Mouse (Mus musculus) liver, embryonic 16.5 days (tissue): ENCODE results near the gene Wdr6. TPM values are rescaled to one million over a fixed set of nuclear protein-coding genes. Genes with fewer than 3 reads are reported as not detected.

Experiments used
- ATAC-seq: fragments of 200-750 bp; cut with Nextera tagmentation; 2 replicates; pipeline ENCODE4 v1.8.0; 2017; ENCODE audit warnings: low read depth, mild to moderate bottlenecking, moderate number of reproducible peaks, moderate library complexity
- H3K27ac ChIP-seq: fragments of 300-500 bp; sonication (generic); 2 replicates; pipeline ENCODE4 v1.5.1; 2014; ENCODE audit warnings: mild to moderate bottlenecking, low read length
- H3K27me3 ChIP-seq: fragments of 300-500 bp; sonication (generic); 2 replicates; pipeline ENCODE4 v1.6.1; 2014; ENCODE audit warnings: low read depth, low read length, mixed read lengths; ENCODE audit not compliant: control insufficient read depth, insufficient read depth
- H3K36me3 ChIP-seq: fragments of 300-500 bp; sonication (generic); 2 replicates; pipeline ENCODE4 v1.6.1; 2014; ENCODE audit warnings: mild to moderate bottlenecking; ENCODE audit not compliant: control insufficient read depth, insufficient read depth
- H3K4me1 ChIP-seq: fragments of 300-500 bp; sonication (generic); 2 replicates; pipeline ENCODE4 v1.6.1; 2014; ENCODE audit warnings: low read depth, low read length, mixed read lengths; ENCODE audit not compliant: control insufficient read depth
- H3K4me2 ChIP-seq: fragments of 300-500 bp; sonication (generic); 2 replicates; pipeline ENCODE4 v1.6.1; 2014; ENCODE audit warnings: low read depth, low read length, mixed read lengths
- H3K4me3 ChIP-seq: fragments of 300-500 bp; sonication (generic); 2 replicates; pipeline ENCODE4 v1.5.1; 2014; ENCODE audit warnings: low read depth, mild to moderate bottlenecking, low read length
- H3K9ac ChIP-seq: fragments of 300-500 bp; sonication (generic); 2 replicates; pipeline ENCODE4 v1.6.1; 2014; ENCODE audit warnings: low read depth, low read length
- H3K9me3 ChIP-seq: fragments of 300-500 bp; sonication (generic); replicated peaks from 2 replicates; pipeline ENCODE4 v1.6.1; 2016; ENCODE audit warnings: low read length; ENCODE audit not compliant: control insufficient read depth
- WGBS: fragments of 180-500 bp; shearing (Covaris S2); extraction: QIAGEN DNeasy Blood & Tissue Kit; methylation state at CpG from one replicate; pipeline ENCODE4 v1.1.7; 2014; ENCODE audit not compliant: insufficient replicate concordance; 5-methylcytosine and 5-hydroxymethylcytosine counted together
- microRNA counts: library from miRNA; unstranded; fragments of <30 nt; microRNA quantifications from one replicate; lab custom pipeline; 2016
- microRNA-seq: library from miRNA; unstranded; fragments of <30 nt; microRNA quantifications from one replicate; pipeline ENCODE4, GENCODE M21; 2016
- polyA plus RNA-seq: library from polyadenylated mRNA; unstranded; fragments of >200 nt; fragmentation: Nextera tagmentation; extraction: Ambion mirVana; gene quantifications from 2 replicates; pipeline ENCODE4 v1.2.1, GENCODE M21; 2015

Wdr6 gene
- polyA plus RNA-seq, 1 experiment from 2014 or later: 12.2 TPM

DNA sequence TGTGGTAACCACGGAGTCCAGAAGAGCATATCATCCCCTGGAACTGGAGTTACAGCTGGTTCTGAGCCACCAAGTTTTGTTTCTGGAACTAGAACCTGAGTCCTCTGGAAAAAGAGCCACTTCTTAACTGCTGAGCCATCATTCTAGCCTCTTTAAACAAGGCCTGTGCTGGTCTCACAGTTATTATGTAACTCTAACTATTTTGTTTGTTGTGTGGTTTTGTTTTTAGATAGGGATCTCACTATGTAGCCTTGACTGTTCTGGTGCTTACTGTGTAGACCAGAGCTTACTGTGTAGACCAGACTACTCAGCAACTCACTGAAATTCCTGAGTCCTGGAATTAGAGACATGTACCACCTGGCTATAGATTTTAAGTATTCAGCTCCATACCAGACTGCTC is 31.7 kb downstream of the Wdr6 start:
- no peak for ATAC-seq
- Histone ChIP-seq H3K9me3 (no peaks in the 10 kb centered on the region), H3K27ac (no peak overlapping the region), H3K36me3 (peaks cover 65% of the 10 kb centered on the region), H3K4me1 (no peaks in the 10 kb centered on the region; the same call in 1 of the 2 replicates), H3K9ac (no peak overlapping the region), H3K4me3 (no peak overlapping the region), H3K4me2 (no peak overlapping the region), H3K27me3 (no peaks in the 10 kb centered on the region)
- 72% methylated on average over 1 of the region's 1 CpGs for WGBS

DNA sequence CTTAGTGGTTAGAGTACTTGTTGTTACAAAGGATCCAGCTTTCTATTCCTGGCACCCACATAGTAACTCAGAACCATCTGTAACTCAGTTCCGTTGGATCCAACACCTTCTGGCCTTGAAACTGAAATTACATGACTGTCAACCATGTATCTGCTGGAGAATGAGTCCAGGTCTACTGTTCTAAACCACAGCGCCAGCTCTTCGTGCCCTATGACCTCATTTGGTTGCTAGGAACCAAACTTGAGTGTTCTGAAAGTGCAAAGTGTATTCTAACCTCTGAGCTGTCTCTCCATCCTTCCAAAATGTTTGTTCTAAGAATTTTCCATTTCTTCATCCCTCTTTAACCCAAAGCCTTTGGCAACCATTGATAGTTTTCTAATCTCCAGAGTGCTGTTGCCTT is 32.6 kb downstream of the Wdr6 start:
- no peaks in the 10 kb centered on the region for H3K9me3 ChIP-seq
- 83% methylated on average over 3 of the region's 3 CpGs for WGBS
- no peak for ATAC-seq
- H3K27ac ChIP-seq: no peak overlapping the region
- H3K4me3 ChIP-seq: no peak overlapping the region
- H3K36me3 ChIP-seq: peaks cover 72% of the 10 kb centered on the region
- no peaks in the 10 kb centered on the region for H3K27me3 ChIP-seq
- H3K9ac ChIP-seq: no peak overlapping the region
- H3K4me1 ChIP-seq: no peaks in the 10 kb centered on the region; the same call in 1 of the 2 replicates
- H3K4me2 ChIP-seq: no peak overlapping the region

DNA sequence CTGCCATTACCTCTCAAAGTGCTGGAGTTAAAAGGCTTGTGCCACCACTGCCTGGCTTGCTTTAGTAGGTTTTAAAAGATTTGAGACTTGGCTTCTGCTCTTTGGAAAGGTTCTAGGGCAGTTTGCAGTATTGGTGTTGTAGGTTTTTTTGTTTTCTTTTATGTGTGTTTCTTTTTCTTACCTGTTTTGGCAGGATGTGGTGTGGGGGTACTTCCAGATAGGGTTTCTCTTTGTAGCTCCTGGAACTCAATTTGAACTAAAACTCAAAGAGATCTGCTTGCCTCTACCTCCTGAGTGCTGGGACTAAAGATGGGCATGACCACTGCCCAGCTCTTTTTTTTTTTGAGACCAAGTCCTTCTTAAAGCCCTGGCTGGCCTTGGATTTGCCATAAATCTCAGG is 37.7 kb downstream of the Wdr6 start:
- peaks cover 52% of the 10 kb centered on the region for H3K36me3 ChIP-seq

DNA sequence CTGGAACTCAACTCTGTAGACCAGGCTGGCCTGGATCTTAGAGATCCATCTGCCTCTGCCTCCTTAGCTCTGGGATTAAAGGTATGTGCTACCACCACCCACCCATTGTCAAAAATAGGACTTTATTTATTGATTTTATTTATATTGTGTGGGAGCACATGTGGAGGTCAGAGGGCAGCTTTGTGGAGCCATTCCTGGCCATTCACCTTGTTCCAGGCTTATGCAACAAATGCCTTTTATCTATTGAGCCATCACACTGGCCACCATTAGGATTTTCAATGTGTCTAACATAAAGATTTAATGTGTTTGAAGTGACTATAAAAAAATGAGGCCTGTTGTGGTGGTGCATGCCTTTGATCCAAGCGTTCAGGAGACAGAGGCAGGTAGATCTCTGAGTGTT is 47.0 kb downstream of the Wdr6 start:
- H3K4me2 ChIP-seq: no peak overlapping the region
- H3K4me3 ChIP-seq: no peak overlapping the region
- H3K36me3 ChIP-seq: peaks cover 53% of the 10 kb centered on the region
- H3K9me3 ChIP-seq: no peaks in the 10 kb centered on the region
- H3K9ac ChIP-seq: no peak overlapping the region
- H3K4me1 ChIP-seq: no peaks in the 10 kb centered on the region
- WGBS: 96% methylated on average over 1 of the region's 1 CpGs
- no peak for ATAC-seq
- H3K27me3 ChIP-seq: no peaks in the 10 kb centered on the region
- no peak overlapping the region for H3K27ac ChIP-seq

More for the DNA sequence above, 37.7 kb downstream of the Wdr6 start:
- Histone ChIP-seq H3K9ac (no peak overlapping the region; the same call in 1 of the 2 replicates), H3K4me3 (no peak overlapping the region), H3K4me2 (no peak overlapping the region), H3K27ac (no peak overlapping the region), H3K27me3 (no peaks in the 10 kb centered on the region), H3K4me1 (no peaks in the 10 kb centered on the region), H3K9me3 (no peaks in the 10 kb centered on the region)
- no peak for ATAC-seq

DNA sequence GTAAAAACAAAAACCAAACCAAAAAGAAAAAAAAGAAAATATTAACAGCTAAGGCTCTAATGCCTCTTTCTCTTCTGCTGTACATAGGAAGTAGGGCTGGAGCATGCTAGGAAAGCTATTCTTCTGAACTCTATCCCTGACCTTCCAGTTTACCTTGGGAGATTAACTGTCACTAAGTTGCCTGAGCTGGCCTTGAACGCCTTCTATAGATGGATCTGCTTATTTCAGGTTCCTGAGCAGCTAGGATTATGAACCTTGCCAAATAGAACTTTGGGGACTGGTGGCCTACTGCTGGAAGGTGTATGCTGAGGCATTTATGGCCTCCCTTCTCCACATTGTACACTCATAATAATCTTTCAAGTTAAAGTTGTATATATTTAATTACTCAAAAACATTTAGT is 47.6 kb downstream of the Wdr6 start:
- no peak overlapping the region for H3K9ac ChIP-seq
- H3K36me3 ChIP-seq: peaks cover 51% of the 10 kb centered on the region
- 70% methylated on average over 1 of the region's 1 CpGs for WGBS
- no peak overlapping the region for H3K27ac ChIP-seq
- no peak for ATAC-seq
- no peak overlapping the region for H3K4me3 ChIP-seq
- no peaks in the 10 kb centered on the region for H3K27me3 ChIP-seq
- H3K4me1 ChIP-seq: no peaks in the 10 kb centered on the region; the same call in 1 of the 2 replicates
- H3K9me3 ChIP-seq: no peaks in the 10 kb centered on the region
- H3K4me2 ChIP-seq: no peak overlapping the region

DNA sequence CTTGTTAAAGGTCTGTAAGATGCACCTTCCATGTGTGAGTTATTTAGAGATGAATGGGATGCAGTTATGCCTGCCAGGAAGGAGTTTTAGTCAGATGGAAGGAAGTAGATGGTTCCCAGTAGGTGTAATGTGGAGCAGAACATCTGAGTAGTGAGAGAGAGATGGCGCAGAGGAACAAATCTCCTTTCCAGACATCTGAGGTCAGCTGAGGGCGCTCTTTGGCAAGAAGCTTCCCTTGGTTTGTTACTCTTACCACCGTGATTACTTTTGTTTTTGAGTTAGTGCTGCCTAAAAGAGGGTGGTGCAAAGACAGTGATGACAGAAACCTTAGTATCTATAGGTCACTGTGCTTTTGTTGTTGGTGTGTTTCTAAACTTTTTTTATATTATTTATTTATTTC is 53.1 kb downstream of the Wdr6 start:
- H3K9ac ChIP-seq: no peak overlapping the region
- H3K27me3 ChIP-seq: no peaks in the 10 kb centered on the region
- WGBS: 80% methylated on average over 3 of the region's 3 CpGs
- no peaks in the 10 kb centered on the region; the same call in 1 of the 2 replicates for H3K4me1 ChIP-seq
- no peak overlapping the region for H3K27ac ChIP-seq
- ATAC-seq: no peak
- no peak overlapping the region for H3K4me3 ChIP-seq
- no peak overlapping the region for H3K4me2 ChIP-seq
- H3K36me3 ChIP-seq: peaks cover 20% of the 10 kb centered on the region
- H3K9me3 ChIP-seq: no peaks in the 10 kb centered on the region

DNA sequence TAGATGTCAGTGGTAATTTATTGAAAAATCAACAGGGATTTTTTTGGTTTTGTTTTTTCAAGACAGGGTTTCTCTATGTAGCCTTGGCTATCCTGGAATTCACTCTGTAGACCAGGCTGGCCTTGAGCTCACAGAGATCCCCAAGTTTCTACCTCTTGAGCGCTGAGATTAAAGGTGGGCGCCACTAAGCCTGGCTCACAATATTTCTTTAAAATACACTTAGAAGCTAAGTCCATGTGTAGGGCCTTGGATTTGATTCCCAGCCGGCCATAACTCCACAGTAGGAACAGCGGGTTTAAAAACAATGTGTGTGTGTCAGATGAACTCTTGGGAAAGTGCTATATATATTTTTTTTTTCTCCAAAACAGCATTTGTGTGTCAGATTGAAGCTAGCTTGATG is 55.2 kb downstream of the Wdr6 start:
- no peak for ATAC-seq
- peaks cover 10% of the 10 kb centered on the region; the same call in 1 of the 2 replicates for H3K36me3 ChIP-seq
- no peaks in the 10 kb centered on the region for H3K27me3 ChIP-seq
- no peak overlapping the region for H3K27ac ChIP-seq
- H3K9ac ChIP-seq: no peak overlapping the region
- no peaks in the 10 kb centered on the region for H3K9me3 ChIP-seq
- 91% methylated on average over 4 of the region's 4 CpGs for WGBS
- H3K4me3 ChIP-seq: no peak overlapping the region
- H3K4me2 ChIP-seq: no peak overlapping the region
- H3K4me1 ChIP-seq: peaks cover 13% of the 10 kb centered on the region

MicroRNA genes within 50 kb of the gene (microRNA counts, 519-probe panel; counts per million panel counts)
- microRNA mmu-miR-191 (lab: Ali Mortazavi, UCI) (2,686 counts per million, percentile 73 among the panel's probes with 10 or more counts), microRNA mmu-miR-425 (lab: Ali Mortazavi, UCI) (2,679 counts per million, percentile 73 among the panel's probes with 10 or more counts)

Small RNA genes lying within 50 kb of the gene (microRNA-seq; reads per million reads assigned to microRNA genes)
- not detected for gene Gm24083
- gene Mir191: not detected
- 3,986 reads per million, percentile 87 among the genes with 10 or more reads in this experiment for gene Mir425

Other genes starting within 250 kb of the Wdr6 start
- gene Gpx1, start 239.8 kb downstream of the Wdr6 start, polyA plus RNA-seq: 5,943 and 6,062 TPM in 2 replicates
- 61.7 and 68.8 TPM in 2 replicates for gene Usp4, start 230.9 kb downstream of the Wdr6 start, polyA plus RNA-seq
- 0.60 and 0.70 TPM in 2 replicates for gene 1700102P08Rik, start 185.9 kb downstream of the Wdr6 start, polyA plus RNA-seq
- gene Ccdc36, start 150.3 kb downstream of the Wdr6 start, polyA plus RNA-seq: 0.08 and 0.15 TPM in 2 replicates
- gene BC048562, start 142.3 kb downstream of the Wdr6 start, polyA plus RNA-seq: not detected in 2 replicates
- 17.4 and 19.8 TPM in 2 replicates for gene Ccdc71, start 118.2 kb downstream of the Wdr6 start, polyA plus RNA-seq
- 13.3 and 14.8 TPM in 2 replicates for gene Klhdc8b, start 117.2 kb downstream of the Wdr6 start, polyA plus RNA-seq
- gene Lamb2, start 99.0 kb downstream of the Wdr6 start, polyA plus RNA-seq: 9.7 and 10.7 TPM in 2 replicates
- 25.7 and 28.6 TPM in 2 replicates for gene Usp19, start 88.1 kb downstream of the Wdr6 start, polyA plus RNA-seq
- 47.0 and 51.4 TPM in 2 replicates for gene Qars, start 71.0 kb downstream of the Wdr6 start, polyA plus RNA-seq
- 42.7 and 44.2 TPM in 2 replicates for gene Qrich1, start 61.9 kb downstream of the Wdr6 start, polyA plus RNA-seq
- gene Impdh2, start 18.5 kb downstream of the Wdr6 start, polyA plus RNA-seq: 80.0 and 86.8 TPM in 2 replicates
- gene Ndufaf3, start 11.3 kb downstream of the Wdr6 start, polyA plus RNA-seq: 21.6 and 21.9 TPM in 2 replicates
- gene Dalrd3, start 8.9 kb downstream of the Wdr6 start, polyA plus RNA-seq: 27.3 and 30.0 TPM in 2 replicates
- 0.48 and 0.70 TPM in 2 replicates for gene P4htm, start 18.9 kb upstream of the Wdr6 start, polyA plus RNA-seq
- gene Arih2, start 70.6 kb upstream of the Wdr6 start, polyA plus RNA-seq: 30.4 and 31.6 TPM in 2 replicates
- 28.9 and 30.9 TPM in 2 replicates for gene Slc25a20, start 83.3 kb upstream of the Wdr6 start, polyA plus RNA-seq
- gene Prkar2a, start 110.6 kb upstream of the Wdr6 start, polyA plus RNA-seq: 6.6 and 8.8 TPM in 2 replicates
- 12.4 and 13.6 TPM in 2 replicates for gene Ip6k2, start 205.1 kb upstream of the Wdr6 start, polyA plus RNA-seq
- 3.5 and 3.6 TPM in 2 replicates for gene Nckipsd, start 229.6 kb upstream of the Wdr6 start, polyA plus RNA-seq
- gene Celsr3, start 247.6 kb upstream of the Wdr6 start, polyA plus RNA-seq: 0.16 and 0.22 TPM in 2 replicates